Mouse (Mus musculus) forebrain, embryonic 15.5 days (tissue): ENCODE measurements around the gene Mtx1. TPM values are rescaled to one million over a fixed set of nuclear protein-coding genes. Genes with fewer than 3 reads are reported as not detected.

Source experiments
- ATAC-seq: fragments of 200-750 bp; cut with Nextera tagmentation; replicated peaks from 2 replicates; pipeline ENCODE4 v1.8.0; 2017; ENCODE audit warnings: mild to moderate bottlenecking, moderate TSS enrichment, moderate library complexity
- H3K27ac ChIP-seq: fragments of 300-500 bp; sonication (generic); replicated peaks from 2 replicates; pipeline ENCODE4 v1.5.1; 2015; ENCODE audit warnings: mild to moderate bottlenecking, inconsistent platforms
- H3K27me3 ChIP-seq: fragments of 300-500 bp; sonication (generic); 2 replicates; pipeline ENCODE4 v1.6.1; 2015; ENCODE audit warnings: inconsistent platforms
- H3K36me3 ChIP-seq: fragments of 300-500 bp; sonication (generic); 2 replicates; pipeline ENCODE4 v1.6.1; 2015; ENCODE audit warnings: mild to moderate bottlenecking, inconsistent platforms
- H3K4me1 ChIP-seq: fragments of 300-500 bp; sonication (generic); 2 replicates; pipeline ENCODE4 v1.6.1; 2015; ENCODE audit warnings: inconsistent platforms
- H3K4me2 ChIP-seq: fragments of 300-500 bp; sonication (generic); replicated peaks from 2 replicates; pipeline ENCODE4 v1.6.1; 2015; ENCODE audit warnings: mild to moderate bottlenecking, inconsistent platforms
- H3K4me3 ChIP-seq: fragments of 300-500 bp; sonication (generic); 2 replicates; pipeline ENCODE4 v1.5.1; 2015; ENCODE audit warnings: mild to moderate bottlenecking, inconsistent platforms
- H3K9ac ChIP-seq: fragments of 300-500 bp; sonication (generic); replicated peaks from 2 replicates; pipeline ENCODE4 v1.6.1; 2015; ENCODE audit warnings: mild to moderate bottlenecking, inconsistent platforms
- H3K9me3 ChIP-seq: fragments of 300-500 bp; sonication (generic); 2 replicates; pipeline ENCODE4 v1.6.1; 2016; ENCODE audit warnings: inconsistent platforms
- WGBS: fragments of 180-500 bp; shearing (Covaris S2); methylation state at CpG from one replicate; pipeline ENCODE4 v1.1.7; 2015; ENCODE audit warnings: mixed read lengths; 5-methylcytosine and 5-hydroxymethylcytosine counted together
- polyA plus RNA-seq: library from polyadenylated mRNA; unstranded; fragments of >200 nt; fragmentation: Nextera tagmentation; extraction: Ambion mirVana; gene quantifications from 2 replicates; pipeline ENCODE4 v1.2.1, GENCODE M21; 2015

Gene Mtx1
- polyA plus RNA-seq, 1 experiment from 2014 or later: 175 TPM

GRCm38 (mm10) chr3:89208736-89209135, 18.2 kb downstream of the Mtx1 start:
- no peak overlapping the region for H3K4me2 ChIP-seq
- no peak overlapping the region for H3K4me3 ChIP-seq
- H3K27me3 ChIP-seq: no peaks in the 10 kb centered on the region
- no peak overlapping the region for H3K9ac ChIP-seq
- 90% methylated on average over 6 of the region's 6 CpGs for WGBS
- H3K27ac ChIP-seq: no peak overlapping the region
- H3K36me3 ChIP-seq: peaks cover 59% of the 10 kb centered on the region
- no peaks in the 10 kb centered on the region for H3K9me3 ChIP-seq
- no peak for ATAC-seq
- peaks cover 13% of the 10 kb centered on the region for H3K4me1 ChIP-seq

GRCm38 (mm10) chr3:89208075-89208657, 18.7 kb downstream of the Mtx1 start:
- H3K27me3 ChIP-seq: no peaks in the 10 kb centered on the region
- H3K9me3 ChIP-seq: no peaks in the 10 kb centered on the region
- H3K4me3 ChIP-seq: no peak overlapping the region
- H3K4me1 ChIP-seq: peaks cover 14% of the 10 kb centered on the region
- no peak overlapping the region for H3K9ac ChIP-seq
- no peak overlapping the region for H3K27ac ChIP-seq
- ATAC-seq: no peak
- WGBS: 91% methylated on average over 13 of the region's 13 CpGs
- peaks cover 59% of the 10 kb centered on the region for H3K36me3 ChIP-seq
- no peak overlapping the region for H3K4me2 ChIP-seq

GRCm38 (mm10) chr3:89206695-89207094, 20.2 kb downstream of the Mtx1 start:
- no peak for ATAC-seq
- 95% methylated on average over 2 of the region's 2 CpGs for WGBS
- Histone ChIP-seq H3K4me1 (peaks cover 6% of the 10 kb centered on the region), H3K27ac (no peak overlapping the region), H3K27me3 (no peaks in the 10 kb centered on the region), H3K9me3 (no peaks in the 10 kb centered on the region), H3K36me3 (peaks cover 59% of the 10 kb centered on the region), H3K4me2 (no peak overlapping the region), H3K4me3 (no peak overlapping the region), H3K9ac (no peak overlapping the region)

- no peak for ATAC-seq
- Histone ChIP-seq H3K36me3 (peaks cover 59% of the 10 kb centered on the region), H3K27me3 (no peaks in the 10 kb centered on the region), H3K4me2 (no peak overlapping the region), H3K4me1 (peaks cover 6% of the 10 kb centered on the region), H3K9ac (no peak overlapping the region), H3K9me3 (no peaks in the 10 kb centered on the region), H3K27ac (no peak overlapping the region), H3K4me3 (no peak overlapping the region)
- 92% methylated on average over 7 of the region's 7 CpGs for WGBS
Observed at GRCm38 (mm10) chr3:89206079-89206478, 20.8 kb downstream of the Mtx1 start.

GRCm38 (mm10) chr3:89203142-89203514, 23.8 kb downstream of the Mtx1 start:
- Histone ChIP-seq H3K9me3 (no peaks in the 10 kb centered on the region), H3K4me1 (peaks cover 6% of the 10 kb centered on the region), H3K4me3 (peak overlapping the region; percentile 62), H3K9ac (peak overlapping the region; percentile 59), H3K27ac (peak overlapping the region; percentile 70), H3K27me3 (no peaks in the 10 kb centered on the region), H3K4me2 (peak overlapping the region; percentile 60), H3K36me3 (peaks cover 35% of the 10 kb centered on the region)
- ATAC-seq: peak; percentile 24; the same call in 1 of the 2 replicates
- 44% methylated on average over 5 of the region's 5 CpGs for WGBS

GRCm38 (mm10) chr3:89202253-89203141, 24.4 kb downstream of the Mtx1 start, which contains the start of gene Gba:
Gba (plus strand) TSS chr3:89202928.
- peak within 1 kb of the TSS; percentile 59 for H3K9ac ChIP-seq
- WGBS: 26% methylated on average over 13 of the region's 13 CpGs
- peak within 1 kb of the TSS; percentile 60 for H3K4me2 ChIP-seq
- H3K4me1 ChIP-seq: peaks cover 6% of the 10 kb centered on the region
- H3K27ac ChIP-seq: peak within 1 kb of the TSS; percentile 70
- ATAC-seq: peak; percentile 89
- peak within 1 kb of the TSS; percentile 62 for H3K4me3 ChIP-seq
- H3K36me3 ChIP-seq: peaks cover 30% of the 10 kb centered on the region
- no peaks in the 10 kb centered on the region for H3K9me3 ChIP-seq
- H3K27me3 ChIP-seq: no peaks in the 10 kb centered on the region

- Histone ChIP-seq H3K27ac (no peak overlapping the region), H3K9ac (no peak overlapping the region), H3K4me3 (no peak overlapping the region), H3K27me3 (no peaks in the 10 kb centered on the region), H3K9me3 (no peaks in the 10 kb centered on the region), H3K4me2 (no peak overlapping the region), H3K4me1 (peaks cover 17% of the 10 kb centered on the region), H3K36me3 (0 out of 2 replicates have a peak, but pooled peaks cover 7% of the 10 kb centered on the region)
- WGBS: 89% methylated on average over 3 of the region's 3 CpGs
- no peak for ATAC-seq
Observed at GRCm38 (mm10) chr3:89199839-89200238, 27.0 kb downstream of the Mtx1 start.

- 7% methylated on average over 33 of the region's 33 CpGs for WGBS
- Histone ChIP-seq H3K4me3 (peak overlapping the region; percentile 40), H3K27ac (peak overlapping the region; percentile 79), H3K9me3 (no peaks in the 10 kb centered on the region), H3K4me2 (peak overlapping the region; percentile 59), H3K36me3 (no peaks in the 10 kb centered on the region), H3K4me1 (peaks cover 11% of the 10 kb centered on the region), H3K9ac (peak overlapping the region; percentile 51), H3K27me3 (no peaks in the 10 kb centered on the region)
- ATAC-seq: peak; percentile 95
Observed at GRCm38 (mm10) chr3:89195979-89196877, 30.7 kb downstream of the Mtx1 start.

- Histone ChIP-seq H3K4me3 (no peak overlapping the region), H3K4me2 (no peak overlapping the region), H3K27me3 (no peaks in the 10 kb centered on the region), H3K27ac (no peak overlapping the region), H3K9ac (no peak overlapping the region), H3K4me1 (peaks cover 11% of the 10 kb centered on the region), H3K36me3 (no peaks in the 10 kb centered on the region; the same call in 1 of the 2 replicates), H3K9me3 (no peaks in the 10 kb centered on the region)
- 86% methylated on average over 2 of the region's 2 CpGs for WGBS
- ATAC-seq: no peak
Observed at GRCm38 (mm10) chr3:89193853-89194252, 33.0 kb downstream of the Mtx1 start.

GRCm38 (mm10) chr3:89193351-89193750, 33.5 kb downstream of the Mtx1 start:
- no peaks in the 10 kb centered on the region for H3K9me3 ChIP-seq
- no peak overlapping the region for H3K4me3 ChIP-seq
- 66% methylated on average over 1 of the region's 1 CpGs for WGBS
- H3K4me2 ChIP-seq: no peak overlapping the region
- H3K36me3 ChIP-seq: no peaks in the 10 kb centered on the region; the same call in 1 of the 2 replicates
- no peak for ATAC-seq
- peaks cover 11% of the 10 kb centered on the region for H3K4me1 ChIP-seq
- no peak overlapping the region for H3K9ac ChIP-seq
- H3K27ac ChIP-seq: no peak overlapping the region
- no peaks in the 10 kb centered on the region for H3K27me3 ChIP-seq

- H3K4me1 ChIP-seq: peaks cover 1% of the 10 kb centered on the region; the same call in 1 of the 2 replicates
- WGBS: 87% methylated on average over 8 of the region's 8 CpGs
- no peak overlapping the region for H3K9ac ChIP-seq
- H3K27me3 ChIP-seq: no peaks in the 10 kb centered on the region; the same call in 1 of the 2 replicates
- no peak overlapping the region for H3K4me3 ChIP-seq
- H3K27ac ChIP-seq: no peak overlapping the region
- H3K36me3 ChIP-seq: peaks cover 2% of the 10 kb centered on the region; the same call in 1 of the 2 replicates
- no peak for ATAC-seq
- no peaks in the 10 kb centered on the region for H3K9me3 ChIP-seq
- no peak overlapping the region for H3K4me2 ChIP-seq
Observed at GRCm38 (mm10) chr3:89190436-89190835, 36.5 kb downstream of the Mtx1 start.
